Mouse (Mus musculus): ENCODE results near the gene Hist2h2ac. TPM values are rescaled to one million over a fixed set of nuclear protein-coding genes. Genes with fewer than 3 reads are reported as not detected.

Hist2h2ac gene
- polyA plus RNA-seq, 1 experiment from 2014 or later: 7.6 TPM

GRCm38 (mm10) chr3:96236834-96237334 is 16.2 kb upstream of the Hist2h2ac start:
- 68% methylated on average over 4 of the region's 4 CpGs for WGBS
- Histone ChIP-seq H3K27ac (ENCODE audit: low read length) (peak overlapping the region; percentile 59; the same call in 1 of the 2 replicates), H3K36me3 (ENCODE audit: control insufficient read depth, insufficient read depth, low read length) (no peaks in the 10 kb centered on the region), H3K9me3 (ENCODE audit: control insufficient read depth, low read depth, low read length) (no peaks in the 10 kb centered on the region), H3K27me3 (ENCODE audit: control insufficient read depth, insufficient read depth, low read length) (no peaks in the 10 kb centered on the region), H3K4me1 (ENCODE audit: control insufficient read depth, insufficient read depth, low read length) (peaks cover 9% of the 10 kb centered on the region), H3K4me3 (ENCODE audit: low read depth, low read length) (peak overlapping the region; percentile 32), H3K4me2 (replicated peaks; ENCODE audit: low read depth, low read length) (peak overlapping the region; percentile 59), H3K9ac (replicated peaks; ENCODE audit: low read depth, low read length) (peak overlapping the region; percentile 65; the same call in 1 of the 2 replicates)
- ATAC-seq (ENCODE audit: insufficient number of reproducible peaks, insufficient read depth, low FRiP score, low read depth): no peak

GRCm38 (mm10) chr3:96235836-96236235 is 15.2 kb upstream of the Hist2h2ac start:
- Histone ChIP-seq H3K27me3 (ENCODE audit: control insufficient read depth, insufficient read depth, low read length) (no peaks in the 10 kb centered on the region), H3K9ac (replicated peaks; ENCODE audit: low read depth, low read length) (no peak overlapping the region), H3K4me3 (ENCODE audit: low read depth, low read length) (no peak overlapping the region), H3K9me3 (ENCODE audit: control insufficient read depth, low read depth, low read length) (no peaks in the 10 kb centered on the region), H3K4me1 (ENCODE audit: control insufficient read depth, insufficient read depth, low read length) (peaks cover 9% of the 10 kb centered on the region), H3K4me2 (replicated peaks; ENCODE audit: low read depth, low read length) (no peak overlapping the region), H3K27ac (ENCODE audit: low read length) (no peak overlapping the region), H3K36me3 (ENCODE audit: control insufficient read depth, insufficient read depth, low read length) (no peaks in the 10 kb centered on the region)
- ATAC-seq (ENCODE audit: insufficient number of reproducible peaks, insufficient read depth, low FRiP score, low read depth): no peak
- WGBS: 43% methylated on average over 3 of the region's 3 CpGs

DNA sequence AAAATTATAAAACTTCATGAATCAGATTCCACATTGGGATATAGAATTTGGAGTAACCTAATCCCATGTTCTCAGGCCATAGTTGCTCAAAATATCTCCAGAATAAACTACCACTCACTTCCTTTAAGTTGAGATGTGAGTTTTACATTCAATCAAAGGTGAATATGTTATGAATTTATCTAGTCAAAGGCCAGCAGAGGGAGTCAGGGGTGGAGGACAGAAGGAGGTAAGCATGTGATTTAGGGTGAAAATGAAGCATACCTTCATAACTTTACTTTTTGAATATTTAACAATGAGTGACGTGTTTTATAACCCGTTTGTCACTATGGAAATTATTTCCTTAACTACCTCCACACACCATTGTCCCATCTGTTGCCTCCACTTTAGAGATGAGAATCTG is 14.2 kb upstream of the Hist2h2ac start:
- Histone ChIP-seq H3K4me3 (ENCODE audit: low read depth, low read length) (no peak overlapping the region), H3K36me3 (ENCODE audit: control insufficient read depth, insufficient read depth, low read length) (no peaks in the 10 kb centered on the region), H3K9me3 (ENCODE audit: control insufficient read depth, low read depth, low read length) (no peaks in the 10 kb centered on the region), H3K27ac (ENCODE audit: low read length) (no peak overlapping the region), H3K4me2 (replicated peaks; ENCODE audit: low read depth, low read length) (no peak overlapping the region), H3K9ac (replicated peaks; ENCODE audit: low read depth, low read length) (no peak overlapping the region), H3K27me3 (ENCODE audit: control insufficient read depth, insufficient read depth, low read length) (no peaks in the 10 kb centered on the region), H3K4me1 (ENCODE audit: control insufficient read depth, insufficient read depth, low read length) (peaks cover 9% of the 10 kb centered on the region)
- no peak for ATAC-seq (ENCODE audit: insufficient number of reproducible peaks, insufficient read depth, low FRiP score, low read depth)
- 85% methylated on average over 2 of the region's 2 CpGs for WGBS

DNA sequence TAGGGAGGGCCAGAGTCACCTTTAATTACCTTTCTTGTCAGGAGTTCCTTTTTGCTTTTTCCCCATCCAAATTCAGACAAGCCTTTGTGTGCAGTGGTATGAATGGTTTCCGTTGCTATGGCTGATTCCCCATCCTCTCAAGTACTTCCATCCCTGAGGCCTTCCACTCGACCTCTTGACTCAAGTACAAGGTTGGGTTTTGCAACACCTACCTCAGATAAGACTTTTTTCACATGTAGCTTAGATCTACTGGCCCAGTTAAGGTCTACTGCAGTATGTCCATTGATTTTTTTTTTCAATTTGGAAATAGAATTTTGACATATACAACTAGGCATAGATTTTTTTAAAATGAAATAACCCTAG is 11.1 kb upstream of the Hist2h2ac start:
- Histone ChIP-seq H3K9ac (replicated peaks; ENCODE audit: low read depth, low read length) (no peak overlapping the region), H3K27ac (ENCODE audit: low read length) (no peak overlapping the region), H3K4me3 (ENCODE audit: low read depth, low read length) (no peak overlapping the region), H3K27me3 (ENCODE audit: control insufficient read depth, insufficient read depth, low read length) (no peaks in the 10 kb centered on the region), H3K9me3 (ENCODE audit: control insufficient read depth, low read depth, low read length) (no peaks in the 10 kb centered on the region), H3K4me1 (ENCODE audit: control insufficient read depth, insufficient read depth, low read length) (peaks cover 3% of the 10 kb centered on the region; the same call in 1 of the 2 replicates), H3K36me3 (ENCODE audit: control insufficient read depth, insufficient read depth, low read length) (no peaks in the 10 kb centered on the region), H3K4me2 (replicated peaks; ENCODE audit: low read depth, low read length) (no peak overlapping the region)
- 69% methylated on average over 2 of the region's 2 CpGs for WGBS
- ATAC-seq (ENCODE audit: insufficient number of reproducible peaks, insufficient read depth, low FRiP score, low read depth): no peak

DNA sequence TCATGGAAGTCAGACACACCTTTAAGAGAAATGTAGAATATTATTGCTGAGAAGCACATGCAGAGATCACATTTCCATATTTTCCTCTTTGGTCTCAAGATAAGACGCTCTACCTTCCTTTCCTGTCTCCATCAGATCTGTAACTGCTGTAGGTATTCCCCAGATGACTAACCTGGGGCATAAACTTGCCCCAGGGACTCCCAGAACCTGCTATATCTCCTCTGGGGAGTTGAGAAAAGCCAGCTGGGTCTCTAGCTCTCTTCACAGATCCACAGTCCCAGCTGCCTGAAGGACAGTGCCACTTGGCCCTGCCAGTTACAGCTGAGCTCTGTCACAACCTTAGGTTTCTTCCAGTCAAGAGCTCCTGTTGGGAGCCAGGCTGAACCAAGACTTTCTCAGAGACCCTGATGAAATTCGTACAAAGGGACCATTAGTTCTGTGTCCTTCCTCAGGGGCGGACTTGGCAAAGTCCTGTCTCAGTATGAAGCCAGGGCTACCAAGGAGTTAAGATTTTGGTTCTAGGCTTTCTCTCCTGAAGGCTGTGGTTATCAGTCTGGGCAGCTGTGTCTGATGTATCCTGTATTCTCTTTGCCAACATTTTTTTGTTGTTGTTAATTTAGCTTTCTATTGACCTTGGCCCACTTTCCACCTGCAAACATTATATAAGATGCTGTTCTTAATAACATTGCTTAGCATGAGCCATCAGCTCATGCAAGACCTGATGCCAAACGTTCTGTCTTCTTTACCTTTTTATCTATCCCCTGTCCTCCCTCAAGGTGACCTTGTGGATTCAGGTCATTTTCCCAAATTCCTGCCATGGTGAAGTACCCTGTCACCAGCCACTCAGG is 10.5 kb upstream of the Hist2h2ac start:
- whole genome bisulfite sequencing: 70% methylated on average over 4 of the region's 4 CpGs
- H3K27me3 ChIP-seq (ENCODE audit: control insufficient read depth, insufficient read depth, low read length): no peaks in the 10 kb centered on the region
- H3K36me3 ChIP-seq (ENCODE audit: control insufficient read depth, insufficient read depth, low read length): no peaks in the 10 kb centered on the region

GRCm38 (mm10) chr3:96230404-96230803 is 9.7 kb upstream of the Hist2h2ac start:
- H3K27ac ChIP-seq (ENCODE audit: low read length): no peak overlapping the region
- H3K9ac ChIP-seq (replicated peaks; ENCODE audit: low read depth, low read length): no peak overlapping the region
- no peaks in the 10 kb centered on the region for H3K36me3 ChIP-seq (ENCODE audit: control insufficient read depth, insufficient read depth, low read length)
- WGBS: 78% methylated on average over 2 of the region's 2 CpGs
- H3K27me3 ChIP-seq (ENCODE audit: control insufficient read depth, insufficient read depth, low read length): no peaks in the 10 kb centered on the region
- no peak overlapping the region for H3K4me2 ChIP-seq (replicated peaks; ENCODE audit: low read depth, low read length)
- ATAC-seq (ENCODE audit: insufficient number of reproducible peaks, insufficient read depth, low FRiP score, low read depth): no peak
- H3K4me1 ChIP-seq (ENCODE audit: control insufficient read depth, insufficient read depth, low read length): no peaks in the 10 kb centered on the region
- no peak overlapping the region for H3K4me3 ChIP-seq (ENCODE audit: low read depth, low read length)
- no peaks in the 10 kb centered on the region for H3K9me3 ChIP-seq (ENCODE audit: control insufficient read depth, low read depth, low read length)

More for the DNA sequence above, 10.5 kb upstream of the Hist2h2ac start:
- Histone ChIP-seq H3K9me3 (ENCODE audit: control insufficient read depth, low read depth, low read length) (no peaks in the 10 kb centered on the region), H3K4me2 (replicated peaks; ENCODE audit: low read depth, low read length) (no peak overlapping the region), H3K4me3 (ENCODE audit: low read depth, low read length) (no peak overlapping the region), H3K27ac (ENCODE audit: low read length) (no peak overlapping the region), H3K4me1 (ENCODE audit: control insufficient read depth, insufficient read depth, low read length) (no peaks in the 10 kb centered on the region), H3K9ac (replicated peaks; ENCODE audit: low read depth, low read length) (no peak overlapping the region)
- no peak for ATAC-seq (ENCODE audit: insufficient number of reproducible peaks, insufficient read depth, low FRiP score, low read depth)

- 62% methylated on average over 2 of the region's 2 CpGs for WGBS
- Histone ChIP-seq H3K27ac (ENCODE audit: low read length) (no peak overlapping the region), H3K36me3 (ENCODE audit: control insufficient read depth, insufficient read depth, low read length) (no peaks in the 10 kb centered on the region), H3K9ac (replicated peaks; ENCODE audit: low read depth, low read length) (no peak overlapping the region), H3K4me1 (ENCODE audit: control insufficient read depth, insufficient read depth, low read length) (no peaks in the 10 kb centered on the region; the same call in 1 of the 2 replicates), H3K9me3 (ENCODE audit: control insufficient read depth, low read depth, low read length) (no peaks in the 10 kb centered on the region), H3K4me3 (ENCODE audit: low read depth, low read length) (no peak overlapping the region), H3K27me3 (ENCODE audit: control insufficient read depth, insufficient read depth, low read length) (no peaks in the 10 kb centered on the region), H3K4me2 (replicated peaks; ENCODE audit: low read depth, low read length) (no peak overlapping the region)
- no peak for ATAC-seq (ENCODE audit: insufficient number of reproducible peaks, insufficient read depth, low FRiP score, low read depth)
Measured at GRCm38 (mm10) chr3:96228828-96229227, 8.1 kb upstream of the Hist2h2ac start.

- no peak overlapping the region for H3K4me2 ChIP-seq (replicated peaks; ENCODE audit: low read depth, low read length)
- H3K9ac ChIP-seq (replicated peaks; ENCODE audit: low read depth, low read length): no peak overlapping the region
- no peak for ATAC-seq (ENCODE audit: insufficient number of reproducible peaks, insufficient read depth, low FRiP score, low read depth)
- peaks cover 10% of the 10 kb centered on the region for H3K4me1 ChIP-seq (ENCODE audit: control insufficient read depth, insufficient read depth, low read length)
- H3K9me3 ChIP-seq (ENCODE audit: control insufficient read depth, low read depth, low read length): no peaks in the 10 kb centered on the region
- no peak overlapping the region for H3K4me3 ChIP-seq (ENCODE audit: low read depth, low read length)
- H3K36me3 ChIP-seq (ENCODE audit: control insufficient read depth, insufficient read depth, low read length): no peaks in the 10 kb centered on the region
- WGBS: 50% methylated on average over 8 of the region's 8 CpGs
- H3K27me3 ChIP-seq (ENCODE audit: control insufficient read depth, insufficient read depth, low read length): no peaks in the 10 kb centered on the region
- H3K27ac ChIP-seq (ENCODE audit: low read length): no peak overlapping the region
Measured at GRCm38 (mm10) chr3:96226695-96227648, 6.3 kb upstream of the Hist2h2ac start.

Measured in stomach, embryonic 14.5 days (tissue).